Mouse (Mus musculus) limb, embryonic 15.5 days (tissue): ENCODE data around the gene Gmip. TPM values are rescaled to one million over a fixed set of nuclear protein-coding genes. Genes with fewer than 3 reads are reported as not detected.
A peak's percentile ranks its signal among the peaks of the same experiment; 100 is the strongest.

ENCODE experiments used
- ATAC-seq: fragments of 200-750 bp; cut with Nextera tagmentation; 2 replicates; pipeline ENCODE4 v1.8.0; 2017; ENCODE audit warnings: low read depth, moderate TSS enrichment; ENCODE audit not compliant: insufficient number of reproducible peaks, low FRiP score, low TSS enrichment
- H3K27ac ChIP-seq: fragments of 300-500 bp; sonication (generic); 2 replicates; pipeline ENCODE4 v1.5.1; 2015; ENCODE audit warnings: moderate library complexity, mild to moderate bottlenecking, inconsistent platforms
- H3K27me3 ChIP-seq: fragments of 300-500 bp; sonication (generic); 2 replicates; pipeline ENCODE4 v1.6.1; 2015; ENCODE audit warnings: inconsistent platforms
- H3K36me3 ChIP-seq: fragments of 300-500 bp; sonication (generic); 2 replicates; pipeline ENCODE4 v1.6.1; 2015; ENCODE audit warnings: inconsistent platforms
- H3K4me1 ChIP-seq: fragments of 300-500 bp; sonication (generic); 2 replicates; pipeline ENCODE4 v1.6.1; 2015; ENCODE audit warnings: inconsistent platforms
- H3K4me2 ChIP-seq: fragments of 300-500 bp; sonication (generic); 2 replicates; pipeline ENCODE4 v1.6.1; 2015; ENCODE audit warnings: mild to moderate bottlenecking, inconsistent platforms
- H3K4me3 ChIP-seq: fragments of 300-500 bp; sonication (generic); 2 replicates; pipeline ENCODE4 v1.5.1; 2015; ENCODE audit warnings: mild to moderate bottlenecking, inconsistent platforms
- H3K9ac ChIP-seq: fragments of 300-500 bp; sonication (generic); 2 replicates; pipeline ENCODE4 v1.6.1; 2015; ENCODE audit warnings: inconsistent platforms
- H3K9me3 ChIP-seq: fragments of 300-500 bp; sonication (generic); 2 replicates; pipeline ENCODE4 v1.6.1; 2016; ENCODE audit warnings: inconsistent platforms
- WGBS: fragments of 180-500 bp; shearing (Covaris S2); methylation state at CpG from one replicate; pipeline ENCODE4 v1.1.7; 2015; 5-methylcytosine and 5-hydroxymethylcytosine counted together
- polyA plus RNA-seq: library from polyadenylated mRNA; unstranded; fragments of >200 nt; fragmentation: Nextera tagmentation; extraction: Ambion mirVana; gene quantifications from 2 replicates; pipeline ENCODE4 v1.2.1, GENCODE M21; 2015

The Gmip gene
- polyA plus RNA-seq, 1 experiment from 2014 or later = 10.4 TPM

DNA sequence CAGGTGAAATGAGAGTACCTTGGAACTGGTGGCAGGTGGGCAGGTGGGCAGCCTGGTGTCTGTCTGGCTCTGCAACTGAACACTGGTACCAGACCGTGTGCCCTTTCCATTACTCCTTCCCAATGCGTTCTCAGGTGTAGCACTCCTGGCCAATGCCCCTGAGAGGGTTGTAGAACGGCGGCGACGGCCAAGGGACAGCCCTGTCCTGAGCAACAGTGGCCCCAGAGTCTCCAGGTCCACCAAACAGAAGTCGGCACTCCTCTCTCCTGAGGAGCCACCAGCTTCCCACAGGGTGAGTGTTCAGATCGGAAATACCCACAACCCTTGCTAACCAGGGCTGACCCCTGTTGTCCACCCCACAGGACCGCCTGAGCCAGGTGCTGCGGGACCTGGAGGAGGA is 3.4 kb upstream of the Gmip start:
- Histone ChIP-seq H3K4me2 (no peak overlapping the region), H3K4me3 (no peak overlapping the region), H3K27ac (no peak overlapping the region), H3K4me1 (peaks cover 12% of the 10 kb centered on the region), H3K9ac (no peak overlapping the region), H3K27me3 (no peaks in the 10 kb centered on the region), H3K36me3 (peaks cover 81% of the 10 kb centered on the region), H3K9me3 (no peaks in the 10 kb centered on the region)
- WGBS = 92% methylated on average over 10 of the region's 10 CpGs
- ATAC-seq = no peak

DNA sequence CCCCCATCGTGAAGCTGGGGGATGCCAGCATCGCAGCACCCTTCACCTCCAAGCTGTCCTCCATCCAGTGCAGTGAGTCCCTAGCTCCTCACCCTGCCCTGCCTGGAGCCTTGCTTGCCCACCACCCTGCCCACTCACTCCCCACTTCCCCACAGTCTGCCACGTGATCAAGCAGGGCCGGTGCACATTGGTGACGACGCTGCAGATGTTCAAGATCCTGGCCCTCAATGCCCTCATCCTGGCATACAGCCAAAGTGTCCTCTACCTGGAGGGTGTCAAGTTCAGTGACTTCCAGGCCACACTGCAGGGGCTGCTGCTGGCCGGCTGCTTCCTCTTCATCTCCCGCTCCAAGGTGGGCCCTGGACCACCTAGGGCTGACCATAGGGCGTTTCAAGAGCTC is 3.0 kb upstream of the Gmip start:
- Histone ChIP-seq H3K36me3 (peaks cover 80% of the 10 kb centered on the region), H3K9me3 (no peaks in the 10 kb centered on the region)

DNA sequence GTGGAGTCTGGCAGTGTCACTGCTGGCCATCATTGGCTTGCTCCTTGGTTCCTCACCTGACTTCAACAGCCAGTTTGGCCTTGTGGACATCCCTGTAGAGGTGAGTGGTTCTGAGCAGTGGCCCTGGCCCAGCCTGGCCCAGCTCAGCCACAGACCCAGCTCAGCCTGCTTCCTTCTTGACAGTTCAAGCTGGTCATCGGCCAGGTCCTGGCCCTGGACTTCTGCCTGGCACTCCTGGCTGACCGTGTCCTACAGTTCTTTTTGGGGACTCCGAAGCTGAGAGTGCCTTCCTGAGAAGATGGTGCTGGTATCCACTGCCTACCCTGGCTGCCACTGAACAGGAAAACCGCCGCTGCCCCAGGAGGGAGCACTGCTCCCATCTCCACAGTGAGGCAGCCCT is 1.2 kb upstream of the Gmip start:
- Histone ChIP-seq H3K4me2 (no peak overlapping the region), H3K4me1 (peaks cover 12% of the 10 kb centered on the region), H3K9ac (no peak overlapping the region), H3K36me3 (peaks cover 75% of the 10 kb centered on the region), H3K9me3 (no peaks in the 10 kb centered on the region), H3K27me3 (no peaks in the 10 kb centered on the region), H3K27ac (no peak overlapping the region), H3K4me3 (no peak overlapping the region)
- ATAC-seq = no peak
- WGBS = 90% methylated on average over 5 of the region's 5 CpGs

More for the DNA sequence above, 3.0 kb upstream of the Gmip start:
- Histone ChIP-seq H3K27ac (no peak overlapping the region), H3K4me1 (peaks cover 12% of the 10 kb centered on the region), H3K27me3 (no peaks in the 10 kb centered on the region), H3K4me2 (no peak overlapping the region), H3K9ac (no peak overlapping the region), H3K4me3 (no peak overlapping the region)
- no peak for ATAC-seq
- 94% methylated on average over 9 of the region's 9 CpGs for WGBS

DNA sequence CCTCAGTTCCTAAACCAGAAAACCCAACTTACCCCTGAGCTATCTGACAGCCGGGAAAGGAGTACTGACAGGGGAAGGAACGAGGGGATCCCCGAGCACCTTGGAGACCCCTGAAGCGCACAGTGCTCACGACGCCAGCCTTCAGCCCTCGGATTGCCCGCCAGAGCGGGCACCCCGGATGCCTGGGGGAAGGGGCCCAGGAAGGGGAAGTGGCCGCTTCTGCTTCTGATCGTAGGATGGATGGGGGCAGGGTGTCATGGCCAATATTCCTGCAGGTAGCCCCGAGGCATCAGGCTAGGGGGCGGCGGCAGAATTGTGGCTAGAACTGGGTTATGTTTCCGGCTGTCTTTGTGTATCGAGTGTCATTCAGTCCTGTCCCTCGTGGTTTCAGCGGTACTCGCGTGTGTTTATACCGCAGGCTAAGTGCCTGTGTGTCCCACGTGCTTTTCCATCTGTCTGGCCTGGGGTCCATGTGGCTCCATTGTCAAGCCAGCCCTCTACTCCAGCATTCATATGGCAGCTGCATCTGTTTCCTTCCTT is 455 bp downstream of the Gmip start:
- Histone ChIP-seq H3K36me3 (peaks cover 67% of the 10 kb centered on the region), H3K4me1 (peaks cover 12% of the 10 kb centered on the region), H3K9me3 (no peaks in the 10 kb centered on the region), H3K27ac (peak overlapping the region; percentile 38; the same call in 1 of the 2 replicates), H3K9ac (peak overlapping the region; percentile 55), H3K27me3 (no peaks in the 10 kb centered on the region), H3K4me3 (peak overlapping the region; percentile 54), H3K4me2 (peak overlapping the region; percentile 88)
- WGBS = under 1% methylated on average over 23 of the region's 23 CpGs
- no peak for ATAC-seq

- H3K4me3 ChIP-seq = no peak overlapping the region
- no peaks in the 10 kb centered on the region for H3K9me3 ChIP-seq
- 60% methylated on average over 3 of the region's 3 CpGs for WGBS
- peaks cover 67% of the 10 kb centered on the region for H3K36me3 ChIP-seq
- no peak for ATAC-seq
- peaks cover 12% of the 10 kb centered on the region for H3K4me1 ChIP-seq
- no peaks in the 10 kb centered on the region for H3K27me3 ChIP-seq
- no peak overlapping the region for H3K9ac ChIP-seq
- H3K4me2 ChIP-seq = no peak overlapping the region; the same call in 1 of the 2 replicates
- H3K27ac ChIP-seq = no peak overlapping the region
Measured at GRCm38 (mm10) chr8:69809820-69810219, 1.3 kb downstream of the Gmip start.

GRCm38 (mm10) chr8:69814881-69815280 is 6.4 kb downstream of the Gmip start:
- no peak overlapping the region for H3K4me2 ChIP-seq
- no peaks in the 10 kb centered on the region for H3K4me1 ChIP-seq
- 79% methylated on average over 2 of the region's 2 CpGs for WGBS
- no peak overlapping the region for H3K9ac ChIP-seq
- H3K27me3 ChIP-seq = no peaks in the 10 kb centered on the region
- no peaks in the 10 kb centered on the region for H3K9me3 ChIP-seq
- ATAC-seq = no peak
- H3K4me3 ChIP-seq = no peak overlapping the region
- H3K36me3 ChIP-seq = peaks cover 72% of the 10 kb centered on the region
- H3K27ac ChIP-seq = no peak overlapping the region

DNA sequence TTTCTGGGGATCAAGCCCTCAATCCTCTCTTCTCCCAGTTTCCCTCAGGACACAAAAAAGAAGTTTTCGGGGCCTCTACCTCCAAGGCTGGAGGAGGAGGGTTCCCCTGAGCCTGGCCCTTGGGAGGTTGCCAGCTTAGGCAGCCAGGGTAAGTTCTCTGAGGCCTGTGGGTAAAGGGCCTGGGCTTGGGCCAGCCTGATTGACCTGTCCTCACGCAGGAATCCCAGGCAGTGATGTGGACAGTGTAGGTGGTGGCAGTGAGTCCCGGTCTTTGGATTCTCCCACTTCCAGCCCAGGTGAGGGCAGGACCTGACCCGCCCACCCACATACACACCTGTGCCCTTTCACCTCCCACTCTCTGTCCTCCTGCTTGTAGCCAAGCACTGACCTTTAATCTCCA is 6.9 kb downstream of the Gmip start:
- WGBS = 90% methylated on average over 4 of the region's 4 CpGs
- no peak overlapping the region for H3K9ac ChIP-seq
- no peak overlapping the region for H3K4me3 ChIP-seq
- peaks cover 69% of the 10 kb centered on the region for H3K36me3 ChIP-seq
- ATAC-seq = 0 out of 2 replicates have a peak, but pooled peaks have one; percentile 21
- no peak overlapping the region for H3K4me2 ChIP-seq
- H3K27ac ChIP-seq = no peak overlapping the region
- H3K27me3 ChIP-seq = no peaks in the 10 kb centered on the region
- H3K9me3 ChIP-seq = no peaks in the 10 kb centered on the region
- H3K4me1 ChIP-seq = no peaks in the 10 kb centered on the region

- Histone ChIP-seq H3K36me3 (peaks cover 43% of the 10 kb centered on the region), H3K27ac (no peak overlapping the region), H3K4me1 (peaks cover 31% of the 10 kb centered on the region), H3K4me2 (no peak overlapping the region), H3K9ac (no peak overlapping the region), H3K4me3 (no peak overlapping the region), H3K27me3 (no peaks in the 10 kb centered on the region), H3K9me3 (no peaks in the 10 kb centered on the region)
- 80% methylated on average over 9 of the region's 9 CpGs for WGBS
- no peak for ATAC-seq
Measured at GRCm38 (mm10) chr8:69820466-69820865, 12.0 kb downstream of the Gmip start.

DNA sequence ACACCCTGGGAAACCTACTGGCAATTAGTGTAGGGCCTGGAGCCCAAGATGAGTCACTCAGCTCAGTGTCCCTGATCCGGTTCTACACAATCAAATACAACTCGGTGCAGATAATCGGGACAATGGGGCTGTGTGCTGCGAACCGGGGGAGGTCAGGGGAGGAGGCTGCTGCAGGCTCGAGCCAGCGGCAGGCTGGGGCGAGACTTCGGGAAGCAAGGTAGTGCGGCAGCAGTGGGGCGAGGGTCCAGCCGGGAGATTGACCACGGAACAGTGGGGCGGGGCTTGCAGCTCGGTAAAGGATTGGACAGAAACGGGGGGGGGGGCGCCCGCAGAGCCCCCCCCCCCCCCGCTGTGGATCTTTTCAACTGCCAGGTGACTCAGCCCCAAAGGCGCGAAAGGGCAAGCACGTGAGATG is 13.5 kb downstream of the Gmip start:
- H3K36me3 ChIP-seq = peaks cover 41% of the 10 kb centered on the region
- H3K4me3 ChIP-seq = peak overlapping the region; percentile 65
- H3K27ac ChIP-seq = peak overlapping the region; percentile 68
- 0 out of 2 replicates have a peak, but pooled peaks have one; percentile 5 for ATAC-seq
- peak overlapping the region; percentile 69 for H3K4me2 ChIP-seq
- peaks cover 31% of the 10 kb centered on the region for H3K4me1 ChIP-seq
- no peaks in the 10 kb centered on the region for H3K27me3 ChIP-seq
- under 1% methylated on average over 13 of the region's 22 CpGs for WGBS
- H3K9me3 ChIP-seq = no peaks in the 10 kb centered on the region
- 0 out of 2 replicates have a peak overlapping the region, but pooled peaks have one; percentile 20 for H3K9ac ChIP-seq

DNA sequence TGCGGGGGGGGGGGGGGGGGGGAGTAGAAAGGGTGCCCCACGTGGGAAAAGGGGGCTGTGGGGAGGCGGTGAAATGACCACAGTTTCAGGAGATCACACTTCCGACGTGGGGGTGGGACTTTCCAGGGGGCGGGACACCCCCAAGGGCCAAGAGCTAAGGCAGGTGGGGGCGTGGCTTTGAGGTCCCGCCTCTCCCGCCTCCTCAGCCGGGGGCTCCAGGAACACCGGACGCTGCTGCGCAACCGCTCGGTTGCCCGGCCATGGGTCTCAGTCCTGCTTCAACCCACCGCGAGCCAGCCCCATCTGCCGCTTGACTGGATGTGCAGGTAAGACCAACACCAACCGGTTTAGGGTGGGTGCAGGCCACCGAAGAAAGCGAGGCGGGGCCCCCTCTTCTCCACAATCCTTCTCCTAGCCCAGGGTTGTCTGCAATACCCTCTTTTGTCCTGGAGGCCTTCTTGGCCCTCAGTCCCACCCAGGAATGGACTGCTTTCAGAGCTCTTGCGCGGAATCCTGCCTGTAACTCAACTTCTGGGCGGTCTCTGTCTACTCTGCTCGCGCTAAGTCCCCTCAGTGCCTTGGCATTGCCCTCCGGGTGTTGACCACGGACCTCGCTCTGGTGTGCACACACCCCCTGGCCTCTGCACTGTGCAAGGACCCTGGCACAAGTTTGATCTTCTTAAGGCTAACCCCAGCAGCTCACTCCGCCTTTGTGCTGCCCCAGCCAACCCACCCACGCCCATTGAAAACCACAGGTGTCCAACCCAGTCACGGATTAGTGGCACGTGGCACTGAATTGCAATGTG is 14.1 kb downstream of the Gmip start, which contains the start of gene Lpar2:
Lpar2 (plus strand) TSS at position 44 of the 806 bp plus-strand sequence.
- peak within 1 kb of the TSS; percentile 65 for H3K4me3 ChIP-seq
- H3K4me2 ChIP-seq = peak within 1 kb of the TSS; percentile 69
- ATAC-seq = peak; percentile 59
- 2% methylated on average over 32 of the region's 35 CpGs for WGBS
- H3K9me3 ChIP-seq = no peaks in the 10 kb centered on the region
- peaks cover 31% of the 10 kb centered on the region for H3K4me1 ChIP-seq
- H3K9ac ChIP-seq = peak within 1 kb of the TSS; percentile 57
- peaks cover 39% of the 10 kb centered on the region for H3K36me3 ChIP-seq
- H3K27ac ChIP-seq = peak within 1 kb of the TSS; percentile 68
- H3K27me3 ChIP-seq = no peaks in the 10 kb centered on the region

DNA sequence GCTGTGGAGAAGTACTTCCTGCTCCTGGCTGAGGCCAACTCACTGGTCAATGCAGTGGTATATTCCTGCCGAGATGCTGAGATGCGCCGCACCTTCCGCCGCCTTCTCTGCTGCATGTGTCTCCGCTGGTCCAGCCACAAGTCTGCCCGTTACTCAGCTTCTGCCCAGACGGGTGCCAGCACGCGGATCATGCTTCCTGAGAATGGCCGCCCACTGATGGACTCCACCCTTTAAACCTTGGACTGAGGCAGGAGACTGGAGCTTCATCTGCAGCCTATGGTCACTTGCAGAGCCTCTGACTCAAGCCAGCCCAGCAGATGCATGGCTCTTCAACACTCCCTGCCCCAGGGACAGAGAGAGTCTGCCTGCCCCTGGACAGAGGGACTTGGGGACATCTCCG is 17.9 kb downstream of the Gmip start:
- peaks cover 22% of the 10 kb centered on the region for H3K36me3 ChIP-seq
- H3K9me3 ChIP-seq = no peaks in the 10 kb centered on the region
- H3K9ac ChIP-seq = no peak overlapping the region
- WGBS = 92% methylated on average over 12 of the region's 12 CpGs
- H3K27me3 ChIP-seq = no peaks in the 10 kb centered on the region
- no peak overlapping the region for H3K4me3 ChIP-seq
- no peak overlapping the region for H3K27ac ChIP-seq
- H3K4me1 ChIP-seq = peaks cover 28% of the 10 kb centered on the region
- H3K4me2 ChIP-seq = no peak overlapping the region
- no peak for ATAC-seq

GRCm38 (mm10) chr8:69832298-69832853 is 23.9 kb downstream of the Gmip start, which contains the start of gene Pbx4:
TSS of gene Pbx4 (plus strand) at chr8:69832491.
- Histone ChIP-seq H3K36me3 (no peaks in the 10 kb centered on the region), H3K9ac (no peak within 1 kb of the TSS; the same call in 1 of the 2 replicates), H3K27me3 (peaks cover 5% of the 10 kb centered on the region; the same call in 1 of the 2 replicates), H3K27ac (peak within 1 kb of the TSS; percentile 3; the same call in 1 of the 2 replicates), H3K4me1 (peaks cover 12% of the 10 kb centered on the region), H3K4me2 (peak within 1 kb of the TSS; percentile 93), H3K4me3 (peak within 1 kb of the TSS; percentile 58), H3K9me3 (no peaks in the 10 kb centered on the region)
- ATAC-seq = peak; percentile 94
- WGBS = under 1% methylated on average over 38 of the region's 38 CpGs
